Mouse (Mus musculus) T-helper 17 cell (primary cell): ENCODE measurements around the gene Pde10a.

ENCODE experiments used
- in situ Hi-C, 2 experiments: fragments of 300-600 bp; cut with MboI, MseI; formaldehyde crosslinking; loops; 1 replicate in 1 of 2; 2 replicates in 1 of 2; pipeline ENCODE4 v1.15.1; 2025; ENCODE audit warnings: high pct_unique_total_duplicates in 2 of 2

Gene Pde10a

DNA sequence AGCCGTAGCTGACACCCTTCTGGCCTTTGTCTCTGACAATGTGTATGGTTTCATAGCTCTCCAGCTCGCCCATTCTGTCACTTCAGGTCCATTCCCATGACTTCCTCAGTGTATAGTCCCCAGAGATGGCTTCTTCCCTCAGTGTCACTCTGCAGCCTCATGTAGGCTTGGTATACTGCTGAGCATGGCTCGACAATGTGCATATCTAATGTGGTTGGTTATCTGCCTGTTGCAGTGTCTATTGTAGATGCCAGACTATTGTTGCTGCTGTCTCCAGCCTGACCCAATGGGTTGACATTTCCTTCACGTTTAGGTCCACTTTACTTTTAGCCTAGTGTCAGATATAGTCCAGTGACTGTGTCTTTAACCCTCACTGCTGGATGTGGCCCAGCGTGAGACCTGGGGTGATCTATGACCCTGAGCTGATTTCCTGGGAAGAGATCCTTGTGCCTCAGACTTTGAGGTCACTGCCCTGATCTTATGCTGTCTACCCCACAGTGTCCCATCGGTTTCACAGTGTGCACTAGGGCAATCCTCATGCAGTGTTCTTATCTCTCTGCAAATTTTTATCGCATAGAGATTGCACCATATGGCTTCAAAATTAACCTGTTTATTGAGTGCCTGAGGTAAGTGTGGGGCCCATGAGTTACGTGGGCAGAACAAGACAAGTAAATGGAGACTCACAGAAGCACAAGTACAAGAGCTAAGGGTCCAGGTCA is 48.5 kb downstream of the Pde10a start:
- in situ Hi-C loops: no loop called here

DNA sequence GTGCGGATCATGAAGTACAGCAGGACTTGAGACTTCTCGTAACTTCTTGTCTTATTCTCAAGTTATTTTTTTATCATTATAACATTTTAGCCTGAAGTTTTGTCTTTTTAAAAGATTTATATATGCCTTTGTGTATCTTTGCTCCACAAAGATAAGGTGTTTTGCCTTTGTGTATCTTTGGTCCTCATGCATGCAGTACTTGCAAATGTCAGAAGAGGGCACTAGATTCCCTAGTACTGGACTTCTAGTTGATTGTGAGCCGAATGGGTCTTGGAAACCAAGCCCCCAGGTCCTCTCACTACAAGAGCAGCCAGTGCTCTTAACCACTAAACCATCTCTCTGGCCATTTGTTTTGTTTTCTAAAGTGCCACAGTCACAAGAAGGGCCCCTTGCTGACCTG is 55.2 kb downstream of the Pde10a start:
- in situ Hi-C loops: no loop called here

GRCm38 (mm10) chr17:8581579-8581978 is 56.4 kb downstream of the Pde10a start:
- in situ Hi-C loops: no loop called here

DNA sequence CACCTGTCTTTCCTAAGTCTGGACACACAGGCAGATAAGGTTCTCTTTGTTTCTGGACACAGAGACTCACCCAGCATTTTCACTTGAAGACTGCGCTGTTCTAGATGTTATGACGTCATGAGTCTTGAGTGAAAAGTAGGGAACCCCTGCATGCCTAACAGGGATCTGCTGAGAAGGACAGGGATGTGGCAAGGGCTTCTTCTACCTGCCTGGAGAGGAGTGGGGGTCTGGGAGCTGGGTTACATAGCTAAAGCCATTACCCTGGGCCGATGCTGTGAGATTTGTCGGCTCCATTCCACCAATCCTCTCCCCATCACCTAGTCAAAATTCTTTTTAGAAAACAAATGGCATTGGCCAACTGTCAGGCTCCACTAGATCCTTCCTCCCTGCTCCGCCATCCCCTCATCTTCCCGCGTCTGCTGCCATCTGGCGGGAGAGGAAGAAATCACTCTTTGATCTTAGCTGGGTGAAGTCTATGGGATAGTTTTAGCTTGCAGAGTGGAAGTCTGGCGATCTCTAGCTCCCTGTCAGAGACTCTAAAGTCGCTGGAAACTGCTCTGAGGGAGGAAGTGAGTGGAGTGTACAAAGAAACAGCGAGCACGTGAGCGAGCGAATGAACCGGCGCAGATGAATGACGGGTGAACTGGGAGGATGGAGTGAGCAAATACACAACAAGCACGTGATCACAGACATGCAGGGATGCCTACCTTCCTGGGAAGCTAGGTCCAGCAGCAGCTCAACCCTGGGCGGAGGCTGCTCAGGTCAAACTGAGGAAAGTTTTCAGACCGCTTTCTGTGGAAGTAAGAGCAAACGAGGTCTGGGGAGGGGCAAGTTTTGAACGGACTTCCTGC is 67.5 kb downstream of the Pde10a start:
- in situ Hi-C loops: loop anchor here (5.0 kb wide), 2 partner anchors 45 to 55 kb away; no protein-coding TSS in a partner anchor

GRCm38 (mm10) chr17:8597790-8598189 is 72.6 kb downstream of the Pde10a start:
- in situ Hi-C loops: loop anchor here in 1 of 2 experiments (5.0 kb wide), 1 partner anchor 130 kb away; no protein-coding TSS in a partner anchor

DNA sequence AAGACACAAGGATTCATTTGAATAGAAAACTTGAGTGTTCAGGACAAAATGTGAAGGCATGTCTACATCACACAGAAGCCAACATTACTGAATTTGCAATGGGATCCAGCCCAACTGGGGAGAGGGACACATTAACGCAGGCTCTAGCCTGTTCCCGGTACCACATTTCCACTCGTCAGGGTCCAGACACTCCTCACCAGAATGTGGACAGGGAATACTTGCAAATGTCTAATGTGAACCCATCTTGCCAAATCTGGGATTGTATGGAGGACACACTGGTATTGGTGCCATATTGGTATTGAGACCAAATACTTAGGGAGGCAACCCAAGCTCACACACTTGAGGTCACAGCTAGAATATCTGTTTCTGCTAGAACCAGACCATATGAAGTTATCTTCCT is 77.8 kb downstream of the Pde10a start:
- in situ Hi-C loops: loop anchor here in 1 of 2 experiments (5.0 kb wide), 1 partner anchor 131 kb away; no protein-coding TSS in a partner anchor

GRCm38 (mm10) chr17:8605921-8606320 is 80.7 kb downstream of the Pde10a start:
- in situ Hi-C loops: no loop called here

GRCm38 (mm10) chr17:8606695-8607094 is 81.5 kb downstream of the Pde10a start:
- in situ Hi-C loops: no loop called here

DNA sequence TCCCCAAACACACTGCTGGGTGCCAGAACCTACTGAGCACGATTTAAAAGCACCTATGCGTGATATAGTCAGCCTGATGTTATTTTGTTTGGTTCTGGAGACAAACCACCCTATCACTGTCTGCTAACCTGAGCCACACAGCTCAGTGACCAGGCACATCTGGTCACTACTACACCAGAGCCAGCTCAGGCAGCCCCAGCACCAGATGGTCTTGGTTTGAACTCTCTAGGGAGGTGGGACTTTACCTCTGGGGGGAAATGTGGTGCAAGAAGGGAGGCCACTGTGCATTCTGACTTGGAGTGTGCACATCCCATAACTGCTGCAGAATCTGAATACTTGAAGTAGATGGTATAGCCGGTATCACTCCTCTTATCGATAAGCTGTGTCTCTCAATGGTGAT is 86.7 kb downstream of the Pde10a start:
- in situ Hi-C loops: loop anchor here in 1 of 2 experiments (5.0 to 10.0 kb wide), 2 partner anchors 193 to 320 kb away; no protein-coding TSS in a partner anchor

DNA sequence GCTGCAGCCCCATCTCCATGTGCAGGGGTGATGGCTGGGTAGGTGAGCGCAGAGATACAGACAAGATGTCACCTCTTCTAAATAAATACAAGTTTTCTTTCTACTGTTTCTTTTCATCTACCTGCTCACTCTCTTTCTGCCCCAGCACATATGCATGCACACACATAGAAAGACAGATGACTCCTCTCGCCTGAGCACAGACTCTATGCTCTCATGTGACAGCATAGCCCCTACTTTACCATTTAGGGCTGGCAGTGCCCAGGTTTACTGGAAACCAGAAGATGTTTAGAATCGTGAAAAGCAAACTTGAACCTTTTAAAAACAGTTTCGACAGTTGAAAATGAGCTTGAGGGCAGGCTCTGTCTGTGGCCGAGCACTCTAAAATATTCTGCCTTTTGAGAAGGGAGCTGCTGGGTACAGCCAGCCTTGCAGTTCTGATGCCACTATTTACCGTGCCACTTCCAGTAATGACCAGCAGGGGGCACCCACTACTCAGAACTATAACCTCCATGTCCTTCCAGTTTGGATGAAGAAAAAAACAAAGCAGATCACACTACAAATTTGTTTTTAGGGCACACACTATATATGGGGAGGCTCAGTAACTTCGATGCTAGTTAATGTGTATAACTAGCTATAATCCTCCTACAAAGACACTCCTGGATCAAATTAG is 88.8 kb downstream of the Pde10a start:
- in situ Hi-C loops: loop anchor here in 1 of 2 experiments (5.0 to 10.0 kb wide), 2 partner anchors 191 to 318 kb away; no protein-coding TSS in a partner anchor

- in situ Hi-C loops: no loop called here
Observed at GRCm38 (mm10) chr17:8620346-8620745, 95.2 kb downstream of the Pde10a start.

- in situ Hi-C loops: no loop called here
Observed at GRCm38 (mm10) chr17:8621105-8621504, 95.9 kb downstream of the Pde10a start.

DNA sequence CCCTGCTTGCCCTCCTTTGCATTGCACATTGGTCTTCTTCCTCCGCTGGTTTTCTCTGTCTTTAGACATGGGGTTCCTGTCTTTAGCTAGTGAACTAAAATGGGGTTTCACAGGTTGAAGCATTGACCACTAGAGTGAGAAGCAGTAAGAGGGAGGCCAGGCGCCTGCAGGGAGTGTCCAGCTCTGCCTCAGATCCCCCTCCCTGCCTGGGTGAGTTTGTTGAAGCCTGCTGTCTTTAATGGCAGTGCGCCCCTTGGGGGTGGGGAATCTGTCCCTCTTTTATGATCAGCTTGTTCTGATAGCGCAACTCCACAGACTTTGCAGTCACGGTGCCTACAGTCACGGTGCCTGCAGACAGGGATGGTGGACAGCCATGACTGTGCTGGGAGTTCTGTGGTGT is 96.7 kb downstream of the Pde10a start:
- in situ Hi-C loops: no loop called here

GRCm38 (mm10) chr17:8626421-8626820 is 101.2 kb downstream of the Pde10a start:
- in situ Hi-C loops: loop anchor here in 1 of 2 experiments (25.0 kb wide), 1 partner anchor 1189 kb away; no protein-coding TSS in a partner anchor

- in situ Hi-C loops: loop anchor here in 1 of 2 experiments (25.0 kb wide), 1 partner anchor 1194 kb away; no protein-coding TSS in a partner anchor
Observed at GRCm38 (mm10) chr17:8631701-8632100, 106.5 kb downstream of the Pde10a start.

GRCm38 (mm10) chr17:8633596-8633995 is 108.4 kb downstream of the Pde10a start:
- in situ Hi-C loops: loop anchor here in 1 of 2 experiments (25.0 kb wide), 1 partner anchor 1196 kb away; no protein-coding TSS in a partner anchor

DNA sequence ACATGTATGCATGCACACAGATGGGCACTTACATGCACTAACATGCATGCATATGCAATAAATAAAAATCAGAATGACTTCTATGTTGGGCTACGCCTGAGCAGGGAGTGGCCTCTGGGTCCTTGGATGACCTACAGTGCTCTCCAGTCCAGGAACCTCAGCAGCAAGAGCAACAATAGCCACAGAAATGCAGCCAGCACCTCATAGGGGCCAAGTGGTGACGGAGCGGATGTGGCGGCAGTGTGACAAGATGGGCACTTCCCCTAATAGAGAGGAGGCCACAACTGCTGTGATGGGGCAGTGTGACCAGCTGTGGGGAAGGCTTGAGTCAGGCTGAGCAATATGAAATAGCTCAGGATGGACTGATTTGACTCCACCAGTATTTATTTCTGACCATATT is 109.3 kb downstream of the Pde10a start:
- in situ Hi-C loops: loop anchor here in 1 of 2 experiments (25.0 kb wide), 1 partner anchor 1197 kb away; no protein-coding TSS in a partner anchor

DNA sequence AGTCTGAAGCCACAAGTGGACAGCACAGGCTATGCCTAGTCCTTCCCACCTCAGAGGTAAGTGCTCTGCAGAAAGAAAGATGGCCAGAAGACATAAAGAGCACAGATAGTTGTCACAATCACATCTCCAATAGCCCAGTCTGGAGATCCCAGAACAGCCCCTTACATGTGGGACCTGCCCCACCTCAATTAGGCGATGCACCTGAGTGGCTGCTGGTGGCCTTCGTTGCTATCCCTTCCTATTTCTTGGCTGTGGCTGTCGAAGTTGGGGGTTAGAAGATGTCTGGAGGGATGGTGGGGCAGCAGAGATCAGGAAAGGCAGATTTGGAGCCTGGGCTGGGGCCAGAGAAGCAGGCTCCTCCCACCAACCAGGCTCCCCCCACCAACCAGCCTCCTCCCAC is 111.1 kb downstream of the Pde10a start:
- in situ Hi-C loops: loop anchor here in 1 of 2 experiments (25.0 kb wide), 1 partner anchor 1199 kb away; no protein-coding TSS in a partner anchor

DNA sequence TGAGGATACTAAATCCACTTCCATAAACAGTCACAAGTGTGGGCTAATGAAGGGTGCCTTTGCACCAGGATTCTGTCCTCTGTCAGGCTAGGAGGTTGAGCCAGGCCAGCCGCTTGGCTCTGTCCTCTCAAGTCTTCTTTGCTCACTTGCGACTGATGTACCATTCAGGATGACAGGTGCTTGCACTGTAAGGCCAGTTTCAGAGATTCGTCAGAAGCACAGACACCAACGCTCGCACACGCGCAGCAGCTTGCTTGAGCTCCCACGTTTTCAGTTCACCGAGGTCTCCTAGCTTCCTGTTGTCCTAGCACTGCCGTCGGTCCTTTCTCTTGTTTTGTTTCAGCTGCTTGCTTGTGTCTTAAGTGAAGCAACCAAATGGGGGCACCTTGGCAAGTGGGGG is 111.5 kb downstream of the Pde10a start:
- in situ Hi-C loops: loop anchor here in 1 of 2 experiments (25.0 kb wide), 1 partner anchor 1199 kb away; no protein-coding TSS in a partner anchor

DNA sequence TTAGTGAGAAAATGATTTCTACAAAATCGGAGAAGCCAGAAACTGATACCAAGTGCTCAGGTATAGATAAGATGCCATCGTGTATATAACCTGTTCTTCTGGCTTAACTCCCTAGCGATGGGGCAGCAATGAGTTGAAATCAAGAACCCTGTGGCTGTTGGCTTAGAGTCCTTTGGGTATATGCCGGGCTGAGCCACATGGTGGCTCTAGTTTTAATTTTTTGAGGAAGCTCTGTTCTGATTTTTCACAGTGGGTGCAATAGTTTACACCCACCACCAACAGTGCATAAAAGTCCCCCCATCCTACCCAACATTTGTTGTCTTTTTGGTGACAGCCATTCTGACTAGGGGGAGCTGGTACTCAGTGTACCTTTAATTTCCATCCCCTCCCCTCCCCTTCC is 112.0 kb downstream of the Pde10a start:
- in situ Hi-C loops: loop anchor here in 1 of 2 experiments (25.0 kb wide), 1 partner anchor 1200 kb away; no protein-coding TSS in a partner anchor
